Mouse (Mus musculus): Measurements from ENCODE around the gene Zfp473.
"Not testable (repeated sequence)": the region's sequence is repeated elsewhere in the genome, so short reads cannot be mapped to it uniquely, and the experiment has no call there.

DNA sequence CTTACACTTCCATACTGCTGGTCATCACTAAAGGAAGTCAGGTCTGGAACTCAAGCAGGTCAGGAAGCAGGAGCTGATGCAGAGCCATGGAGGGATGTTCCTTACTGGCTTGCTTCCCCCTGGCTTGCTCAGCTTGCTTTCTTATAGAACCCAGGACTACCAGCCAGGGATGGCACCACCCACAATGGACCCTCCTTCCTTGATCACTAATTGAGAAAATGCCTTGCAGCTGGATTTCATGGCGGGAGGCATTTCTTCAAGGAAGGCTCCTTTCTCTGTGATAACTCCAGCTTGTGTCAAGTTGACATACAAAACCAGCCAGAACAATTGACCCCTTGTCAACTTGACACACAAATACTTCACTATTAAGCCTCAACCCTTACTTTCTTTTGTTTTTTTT lies at the start of gene Zfp473:
- not testable (repeated sequence) for TF ChIP-seq CTCF (IDR thresholded peaks at IDR 0.05; ENCODE audit: control insufficient read depth, insufficient read depth, insufficient replicate concordance, low read depth, low read length); POLR2A (IDR thresholded peaks at IDR 0.05; ENCODE audit: control insufficient read depth, low read depth, low read length)
